Mouse (Mus musculus) brown adipose tissue, adult 24 weeks (tissue): Measurements from ENCODE around the gene Tex26. TPM values are rescaled to one million over a fixed set of nuclear protein-coding genes. Genes with fewer than 3 reads are reported as not detected.

ENCODE experiments used
- H3K27ac ChIP-seq: fragments of 200-500 bp; replicated peaks from 2 replicates; pipeline ENCODE4 v1.5.1; 2012; ENCODE audit warnings: low read depth, mild to moderate bottlenecking, low read length
- H3K4me1 ChIP-seq: fragments of 200-500 bp; 2 replicates; pipeline ENCODE4 v1.6.1; 2012; ENCODE audit warnings: low read length, mixed read lengths; ENCODE audit not compliant: control insufficient read depth, insufficient read depth, insufficient read length
- H3K4me3 ChIP-seq: fragments of 200-500 bp; 2 replicates; pipeline ENCODE4 v1.5.1; 2012; ENCODE audit warnings: low read depth, mild to moderate bottlenecking, low read length, moderate library complexity; ENCODE audit not compliant: insufficient read depth
- polyA plus RNA-seq: library from polyadenylated mRNA; stranded (reverse); fragments of >200 nt; gene quantifications from 2 replicates; pipeline ENCODE4 v1.2.4, GENCODE M21; 2012; ENCODE audit not compliant: missing spikeins, insufficient read depth, insufficient read length

Gene Tex26
- not detected in 2 replicates for polyA plus RNA-seq

GRCm38 (mm10) chr5:149439531-149440179, at the start of gene Tex26:
TSS of gene Tex26 (plus strand) at chr5:149439660.
- Histone ChIP-seq H3K4me3 (peak within 1 kb of the TSS; percentile 40), H3K4me1 (no peaks in the 10 kb centered on the region; the same call in 1 of the 2 replicates), H3K27ac (no peak within 1 kb of the TSS)

DNA sequence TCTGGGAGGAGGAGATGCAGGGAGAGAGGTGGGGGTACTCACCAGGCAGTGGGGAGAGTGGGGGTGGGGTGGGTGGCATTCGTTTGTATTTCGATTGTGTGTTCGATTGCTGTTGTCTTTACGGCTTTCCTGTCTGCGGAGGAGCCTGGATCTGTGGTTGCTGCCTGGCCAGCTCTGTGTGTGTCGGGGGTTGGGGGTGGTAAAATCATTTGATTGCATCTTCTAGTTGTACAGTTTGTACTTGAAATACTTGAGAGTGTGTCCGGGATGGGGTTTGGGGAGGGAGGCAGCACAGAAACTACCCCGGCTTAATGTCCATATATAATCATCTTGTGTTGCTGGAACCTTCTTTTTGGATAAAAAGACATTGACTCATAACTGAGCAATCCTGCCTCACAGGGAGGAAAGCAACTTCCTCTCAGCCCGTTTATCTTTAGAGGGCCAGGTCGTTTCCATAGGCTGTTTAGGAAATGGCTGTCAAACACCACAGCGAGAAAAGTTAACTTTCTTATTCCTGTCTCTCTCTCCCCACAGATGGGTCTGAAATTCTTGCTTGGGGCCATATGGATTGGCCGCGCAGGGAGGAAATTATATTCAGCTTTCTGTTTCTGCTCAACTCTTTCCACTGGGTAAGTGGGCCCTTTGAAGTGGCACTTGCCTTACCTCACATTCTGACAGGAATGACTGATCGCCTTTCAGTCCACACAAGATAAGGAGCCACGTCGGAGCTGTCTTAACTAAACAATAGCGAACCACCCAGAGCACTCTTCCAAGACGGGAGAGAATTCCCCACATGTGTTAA, 47.7 kb upstream of the Tex26 start:
- Histone ChIP-seq H3K4me1 (peaks cover 9% of the 10 kb centered on the region), H3K27ac (no peak overlapping the region), H3K4me3 (no peak overlapping the region)

GRCm38 (mm10) chr5:149392420-149392988, 47.0 kb upstream of the Tex26 start:
- H3K4me1 ChIP-seq = peaks cover 9% of the 10 kb centered on the region
- H3K4me3 ChIP-seq = no peak overlapping the region
- no peak overlapping the region for H3K27ac ChIP-seq

DNA sequence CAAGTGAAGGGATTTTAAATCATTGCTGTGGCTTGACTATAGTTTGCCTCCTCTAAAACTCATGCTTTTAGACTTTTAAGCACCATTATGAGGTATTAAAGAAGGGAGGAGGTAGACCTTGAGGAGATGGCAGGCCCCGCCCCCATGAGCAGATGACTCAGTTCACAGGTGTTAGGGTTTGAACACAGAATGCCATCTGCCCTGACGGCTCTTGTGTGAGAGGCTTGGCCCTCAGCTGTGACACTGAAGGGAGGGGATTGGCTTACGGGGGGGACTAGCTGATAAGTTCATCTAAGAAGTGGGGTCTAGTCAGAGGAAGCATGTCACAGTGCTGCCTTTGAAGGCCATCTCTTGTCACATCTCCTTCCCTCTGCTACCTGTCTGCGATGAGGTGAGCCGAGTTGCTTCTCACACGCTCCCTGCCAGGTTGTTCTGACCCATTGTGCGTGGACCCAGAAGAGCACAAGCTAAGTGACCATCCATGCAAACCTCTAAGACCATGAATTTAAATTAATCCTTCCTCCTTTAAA, 37.9 kb upstream of the Tex26 start:
- H3K27ac ChIP-seq = peak overlapping the region; percentile 23; the same call in 1 of the 2 replicates
- H3K4me3 ChIP-seq = no peak overlapping the region
- peaks cover 3% of the 10 kb centered on the region; the same call in 1 of the 2 replicates for H3K4me1 ChIP-seq

GRCm38 (mm10) chr5:149402029-149402428, 37.4 kb upstream of the Tex26 start:
- peak overlapping the region; percentile 23; the same call in 1 of the 2 replicates for H3K27ac ChIP-seq
- H3K4me1 ChIP-seq = peaks cover 3% of the 10 kb centered on the region; the same call in 1 of the 2 replicates
- H3K4me3 ChIP-seq = no peak overlapping the region

DNA sequence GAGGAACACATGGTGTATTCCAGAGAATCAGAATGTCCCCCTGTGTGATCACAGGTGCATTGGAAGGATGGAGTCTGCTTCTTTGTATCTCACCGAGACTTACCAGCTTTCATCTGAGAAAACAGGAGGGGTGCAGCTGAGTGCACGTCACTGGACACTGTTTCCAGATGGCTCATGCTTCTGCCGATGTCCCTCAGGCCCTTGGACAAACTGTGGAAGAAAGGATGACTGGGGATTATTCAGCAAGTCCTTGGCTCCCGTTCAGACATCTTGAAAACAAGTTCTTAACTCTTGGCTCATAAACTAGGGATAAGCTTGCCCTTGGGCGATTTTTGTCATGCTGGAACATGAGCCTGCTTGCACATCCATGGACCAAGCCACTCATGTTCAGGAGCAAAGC, 36.1 kb upstream of the Tex26 start:
- H3K4me3 ChIP-seq = no peak overlapping the region
- H3K4me1 ChIP-seq = peaks cover 3% of the 10 kb centered on the region; the same call in 1 of the 2 replicates
- peak overlapping the region; percentile 65 for H3K27ac ChIP-seq

- Histone ChIP-seq H3K4me1 (peaks cover 3% of the 10 kb centered on the region; the same call in 1 of the 2 replicates), H3K4me3 (no peak overlapping the region), H3K27ac (peak overlapping the region; percentile 64; the same call in 1 of the 2 replicates)
Observed at GRCm38 (mm10) chr5:149404710-149405109, 34.8 kb upstream of the Tex26 start.

- peaks cover 3% of the 10 kb centered on the region; the same call in 1 of the 2 replicates for H3K4me1 ChIP-seq
- H3K4me3 ChIP-seq = no peak overlapping the region
- no peak overlapping the region for H3K27ac ChIP-seq
Observed at GRCm38 (mm10) chr5:149406791-149407276, 32.6 kb upstream of the Tex26 start.

DNA sequence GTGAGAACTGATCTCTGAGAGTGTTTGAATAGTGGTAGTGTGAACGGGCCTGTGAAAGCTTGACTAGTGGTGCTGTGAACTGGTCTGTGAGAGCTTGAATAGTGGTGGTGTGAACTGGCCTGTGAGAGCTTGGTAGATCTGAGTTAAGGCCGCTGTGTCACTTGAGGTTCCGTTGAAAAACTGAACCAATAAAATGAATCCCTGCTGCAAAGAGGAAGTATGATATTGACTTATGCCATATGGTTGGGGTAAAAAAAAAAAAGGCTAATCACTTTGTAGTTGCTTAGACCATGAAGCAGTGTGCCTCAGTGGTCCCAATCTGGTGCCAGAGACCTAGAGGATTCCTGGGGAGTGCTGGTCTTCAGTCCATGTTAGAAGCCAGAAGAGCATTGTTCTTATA, 30.0 kb upstream of the Tex26 start:
- H3K4me3 ChIP-seq = no peak overlapping the region
- no peaks in the 10 kb centered on the region for H3K4me1 ChIP-seq
- no peak overlapping the region for H3K27ac ChIP-seq

DNA sequence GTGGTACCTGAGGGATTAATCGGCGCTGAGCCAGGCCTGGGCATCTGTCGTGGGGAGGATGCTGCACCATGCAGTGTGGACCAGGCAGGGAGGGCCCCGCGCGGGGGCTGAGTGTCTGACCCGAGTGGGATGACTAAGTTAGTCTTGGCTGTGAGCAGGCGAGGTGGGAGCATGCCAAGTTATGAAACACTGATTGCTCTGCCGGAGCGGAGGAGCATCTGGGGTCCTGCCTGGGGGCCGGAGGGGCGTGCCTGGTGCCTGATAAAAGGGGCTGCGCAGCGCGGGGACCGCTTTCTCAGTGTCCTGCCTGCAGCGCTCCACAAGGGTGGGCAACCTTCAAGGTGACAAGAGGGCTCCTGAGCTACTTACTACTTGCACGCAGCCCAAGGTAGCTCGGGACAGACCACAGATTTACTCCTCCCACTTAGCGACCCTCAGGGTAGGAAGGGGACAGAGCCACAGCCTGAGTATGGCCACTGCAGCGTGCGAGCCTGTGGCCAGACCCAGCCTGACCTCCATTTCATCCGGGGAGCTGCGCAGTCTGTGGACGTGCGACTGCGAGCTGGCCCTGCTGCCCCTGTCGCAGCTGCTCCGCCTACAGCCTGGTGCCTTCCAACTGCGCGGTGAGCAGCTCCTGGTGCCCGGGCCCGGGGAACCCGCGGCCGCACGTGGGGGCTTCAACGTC, 27.8 kb upstream of the Tex26 start, which contains the start of gene Medag:
Gene Medag (plus strand): TSS at position 241 of the 685 bp plus-strand sequence.
- Histone ChIP-seq H3K4me1 (no peaks in the 10 kb centered on the region), H3K4me3 (peak within 1 kb of the TSS; percentile 60), H3K27ac (peak within 1 kb of the TSS; percentile 78)

GRCm38 (mm10) chr5:149412194-149412575, 27.3 kb upstream of the Tex26 start:
- Histone ChIP-seq H3K4me1 (no peaks in the 10 kb centered on the region), H3K27ac (peak overlapping the region; percentile 78; the same call in 1 of the 2 replicates), H3K4me3 (peak overlapping the region; percentile 60)

DNA sequence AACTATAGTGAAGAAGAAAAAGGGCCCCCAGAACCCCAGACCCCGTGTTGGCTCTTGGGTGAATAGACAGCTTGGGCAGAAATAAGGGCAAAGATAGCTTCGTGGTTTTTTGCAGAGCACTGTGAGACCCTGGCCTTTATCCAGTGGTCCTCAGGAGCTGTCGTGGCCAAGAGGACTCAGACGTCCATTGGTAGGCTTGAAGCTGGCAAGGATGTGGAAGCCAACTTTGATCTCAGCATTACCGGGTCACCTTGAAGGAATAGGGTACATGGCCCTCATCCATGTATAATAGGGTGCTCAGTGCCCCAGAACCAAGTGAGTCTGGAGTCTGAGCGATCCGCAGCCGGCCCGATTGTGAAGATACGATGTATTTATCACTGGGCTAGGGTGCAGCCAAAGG, 26.8 kb upstream of the Tex26 start:
- H3K27ac ChIP-seq = no peak overlapping the region
- H3K4me3 ChIP-seq = peak overlapping the region; percentile 60

GRCm38 (mm10) chr5:149414369-149415167, 24.9 kb upstream of the Tex26 start:
- no peaks in the 10 kb centered on the region for H3K4me1 ChIP-seq
- peak overlapping the region; percentile 31 for H3K4me3 ChIP-seq
- H3K27ac ChIP-seq = no peak overlapping the region

More for the DNA sequence above, 26.8 kb upstream of the Tex26 start:
- no peaks in the 10 kb centered on the region for H3K4me1 ChIP-seq

GRCm38 (mm10) chr5:149417381-149417780, 22.1 kb upstream of the Tex26 start:
- no peak overlapping the region for H3K4me3 ChIP-seq

More at GRCm38 (mm10) chr5:149417381-149417780, 22.1 kb upstream of the Tex26 start:
- H3K27ac ChIP-seq = no peak overlapping the region
- H3K4me1 ChIP-seq = no peaks in the 10 kb centered on the region
